Mouse (Mus musculus) cortical plate, adult 2 months (tissue): ENCODE data around the gene Tnfrsf21.

Experiments used
- CTCF ChIP-seq: fragments of 200-500 bp; IDR thresholded peaks from 2 replicates; pipeline ENCODE4 v1.5.1; 2011; ENCODE audit warnings: mild to moderate bottlenecking, control low read depth, low read length; ENCODE audit not compliant: insufficient read depth; ENCODE audit errors: extremely low read depth
- POLR2A ChIP-seq: fragments of 200-500 bp; IDR thresholded peaks from 2 replicates; pipeline ENCODE4 v1.6.1; 2011; ENCODE audit warnings: mild to moderate bottlenecking, low read length, control low read depth; ENCODE audit not compliant: insufficient read depth; ENCODE audit errors: extremely low read depth

GRCm38 (mm10) chr17:43074391-43074790 lies 58.0 kb downstream of the Tnfrsf21 start:
- TF ChIP-seq CTCF, result no peak
- no peak for TF ChIP-seq POLR2A
